Comparison of ENCODE assay signal across 21 mouse cellular contexts in genomic region chr6:90778841-90779240, GRCm38 (mm10).
DNase-seq lines count a peak whose midpoint lies in the region; ATAC-seq and TF ChIP-seq lines count a peak whose summit lies in the region.
"Had no signal": no experiment of that assay in that cellular context is flagged by ENCODE, and none has a peak within 500 bp of the region (broad histone marks: within the 10 kb centered on the region; RNA-seq: fewer than 3 reads in every experiment).

No protein-coding gene starts in this region.

- H3K9me3 ChIP-seq in forebrain, embryonic 12.5 days: 0 out of 2 replicates have a peak, but pooled peaks cover 3% of the 10 kb centered on the region
- H3K9me3 ChIP-seq in forebrain, embryonic 11.5 days (ENCODE audit: control insufficient read depth, low read length): no peaks in the 10 kb centered on the region
- H3K9me3 ChIP-seq in forebrain, postnatal 0 days (ENCODE audit: low read length): no peaks in the 10 kb centered on the region
- no peaks in the 10 kb centered on the region for H3K9me3 ChIP-seq in midbrain, embryonic 13.5 days
- no peaks in the 10 kb centered on the region for H3K9me3 ChIP-seq in intestine, embryonic 15.5 days
- H3K9me3 ChIP-seq: embryonic facial prominence, embryonic 13.5 days; heart, embryonic 15.5 days had no signal

- no peak overlapping the region for H3K9ac ChIP-seq in forebrain, embryonic 12.5 days
- no peak overlapping the region for H3K9ac ChIP-seq in forebrain, embryonic 11.5 days (ENCODE audit: low read length)
- no peak overlapping the region for H3K9ac ChIP-seq in forebrain, postnatal 0 days
- H3K9ac ChIP-seq in midbrain, embryonic 13.5 days (replicated peaks): no peak overlapping the region
- no peak overlapping the region for H3K9ac ChIP-seq in intestine, embryonic 15.5 days
- H3K9ac ChIP-seq: embryonic facial prominence, embryonic 13.5 days; heart, embryonic 15.5 days had no signal

- H3K27me3 ChIP-seq in forebrain, embryonic 12.5 days: no peaks in the 10 kb centered on the region
- no peaks in the 10 kb centered on the region for H3K27me3 ChIP-seq in forebrain, embryonic 11.5 days (ENCODE audit: control insufficient read depth, insufficient read depth, low read length)
- H3K27me3 ChIP-seq in forebrain, postnatal 0 days (ENCODE audit: insufficient read depth, low read length): no peaks in the 10 kb centered on the region
- H3K27me3 ChIP-seq in midbrain, embryonic 13.5 days: no peaks in the 10 kb centered on the region
- H3K27me3 ChIP-seq in intestine, embryonic 15.5 days (replicated peaks): no peaks in the 10 kb centered on the region
- H3K27me3 ChIP-seq: embryonic facial prominence, embryonic 13.5 days; heart, embryonic 15.5 days had no signal

- TF ChIP-seq CTCF in forebrain, postnatal 0 days (IDR thresholded peaks at IDR 0.05; ENCODE audit: low read depth): no peak

- peak overlapping the region; percentile 58 for H3K4me2 ChIP-seq in forebrain, embryonic 12.5 days
- no peak overlapping the region for H3K4me2 ChIP-seq in forebrain, embryonic 11.5 days (ENCODE audit: low read depth, low read length, severe bottlenecking)
- no peak overlapping the region for H3K4me2 ChIP-seq in forebrain, postnatal 0 days (ENCODE audit: low read depth)
- peak overlapping the region; percentile 64 for H3K4me2 ChIP-seq in midbrain, embryonic 13.5 days (replicated peaks)
- H3K4me2 ChIP-seq in intestine, embryonic 15.5 days (replicated peaks): no peak overlapping the region
- H3K4me2 ChIP-seq: embryonic facial prominence, embryonic 13.5 days; heart, embryonic 15.5 days had no signal

- no peak for DNase-seq in forebrain, embryonic 11.5 days (ENCODE audit: low spot score)
- peak; percentile 35 for DNase-seq in MN1 (ENCODE audit: low spot score)
- peak; percentile 38 for DNase-seq in forebrain, postnatal 0 days
- DNase-seq in spleen, postnatal 4 days (ENCODE audit: low spot score in 2 of 2): no peak
- DNase-seq in cerebellum, postnatal 25 days: no peak
- DNase-seq: adrenal gland, postnatal 25 days; cerebellum, adult 2 months; gastrocnemius, postnatal 36 days; heart, postnatal 4 days; kidney, adult 18-20 months; kidney, postnatal 10 days; left cerebral cortex, postnatal 4 days; liver; retina, postnatal 1 day had no signal

- ATAC-seq in forebrain, embryonic 12.5 days (ENCODE audit: low FRiP score): no peak
- no peak for ATAC-seq in forebrain, embryonic 11.5 days (replicated peaks; ENCODE audit: low FRiP score)
- ATAC-seq in forebrain, postnatal 0 days: no peak
- no peak for ATAC-seq in midbrain, embryonic 13.5 days
- no peak for ATAC-seq in intestine, embryonic 15.5 days
- ATAC-seq: CD4-positive, CD25-positive, alpha-beta regulatory T cell, adult 4 months; lung, postnatal 0 days had no signal

- 54% methylated on average over 6 of the region's 6 CpGs for WGBS in forebrain, embryonic 12.5 days
- 69% methylated on average over 6 of the region's 6 CpGs for WGBS in forebrain, embryonic 11.5 days
- WGBS in forebrain, postnatal 0 days: 22% methylated on average over 6 of the region's 6 CpGs
- WGBS in midbrain, embryonic 13.5 days: 74% methylated on average over 6 of the region's 6 CpGs
- WGBS in intestine, embryonic 15.5 days: 68% methylated on average over 6 of the region's 6 CpGs

- H3K4me3 ChIP-seq in forebrain, embryonic 12.5 days (replicated peaks): no peak overlapping the region
- no peak overlapping the region for H3K4me3 ChIP-seq in forebrain, embryonic 11.5 days (ENCODE audit: low read depth, low read length)
- H3K4me3 ChIP-seq in forebrain, postnatal 0 days (ENCODE audit: low read depth, low read length): no peak overlapping the region
- H3K4me3 ChIP-seq in midbrain, embryonic 13.5 days (replicated peaks): peak overlapping the region; percentile 35; the same call in 1 of the 2 replicates
- H3K4me3 ChIP-seq in intestine, embryonic 15.5 days (replicated peaks): no peak overlapping the region
- H3K4me3 ChIP-seq: embryonic facial prominence, embryonic 13.5 days; heart, embryonic 15.5 days had no signal

- 0 out of 2 replicates have a peak overlapping the region, but pooled peaks have one; percentile 15 for H3K27ac ChIP-seq in forebrain, embryonic 12.5 days
- no peak overlapping the region for H3K27ac ChIP-seq in forebrain, embryonic 11.5 days (ENCODE audit: low read depth, low read length)
- H3K27ac ChIP-seq in forebrain, postnatal 0 days (ENCODE audit: low read depth, low read length): no peak overlapping the region
- H3K27ac ChIP-seq in midbrain, embryonic 13.5 days: no peak overlapping the region
- H3K27ac ChIP-seq in intestine, embryonic 15.5 days: no peak overlapping the region
- H3K27ac ChIP-seq: embryonic facial prominence, embryonic 13.5 days; heart, embryonic 15.5 days had no signal

- H3K36me3 ChIP-seq in forebrain, embryonic 12.5 days (replicated peaks): 0 out of 2 replicates have a peak, but pooled peaks cover 8% of the 10 kb centered on the region
- H3K36me3 ChIP-seq in forebrain, embryonic 11.5 days (ENCODE audit: control insufficient read depth, insufficient read depth, low read length): no peaks in the 10 kb centered on the region
- H3K36me3 ChIP-seq in forebrain, postnatal 0 days (ENCODE audit: insufficient read depth): no peaks in the 10 kb centered on the region
- H3K36me3 ChIP-seq in midbrain, embryonic 13.5 days: peaks cover 9% of the 10 kb centered on the region; the same call in 1 of the 2 replicates
- no peaks in the 10 kb centered on the region for H3K36me3 ChIP-seq in intestine, embryonic 15.5 days
- H3K36me3 ChIP-seq: embryonic facial prominence, embryonic 13.5 days; heart, embryonic 15.5 days had no signal

- peaks cover 53% of the 10 kb centered on the region for H3K4me1 ChIP-seq in forebrain, embryonic 12.5 days
- H3K4me1 ChIP-seq in forebrain, embryonic 11.5 days (replicated peaks; ENCODE audit: control insufficient read depth, insufficient read depth, low read length): peaks cover 29% of the 10 kb centered on the region
- H3K4me1 ChIP-seq in forebrain, postnatal 0 days (ENCODE audit: insufficient read depth): peaks cover 36% of the 10 kb centered on the region
- peaks cover 70% of the 10 kb centered on the region for H3K4me1 ChIP-seq in midbrain, embryonic 13.5 days (replicated peaks)
- H3K4me1 ChIP-seq in intestine, embryonic 15.5 days (replicated peaks): peaks cover 5% of the 10 kb centered on the region; the same call in 1 of the 2 replicates

Comparison
In these comparisons a context has a peak if more than half of its experiments do, and no peak if none do; other contexts are left out.
1. H3K4me2 ChIP-seq: peak in forebrain, embryonic 12.5 days (single experiment) and midbrain, embryonic 13.5 days (single experiment); none in forebrain, embryonic 11.5 days (single experiment), forebrain, postnatal 0 days (single experiment) and intestine, embryonic 15.5 days (single experiment).
2. DNase-seq: peak in MN1 (single experiment) and forebrain, postnatal 0 days (single experiment); none in forebrain, embryonic 11.5 days (single experiment), spleen, postnatal 4 days (0 of 2) and cerebellum, postnatal 25 days (0 of 2).